Mouse (Mus musculus): Measurements from ENCODE around the gene Rnf128. TPM values are rescaled to one million over a fixed set of nuclear protein-coding genes. Genes with fewer than 3 reads are reported as not detected.

Rnf128 gene
- polyA plus RNA-seq (2012; ENCODE audit: insufficient read depth, insufficient read length, low replicate concordance, missing spikeins), result not detected in 2 replicates

GRCm38 (mm10) chrX:139562925-139563461, at the start of gene Rnf128:
Rnf128 (plus strand) TSS chrX:139563316.
- 82% methylated on average over 8 of the region's 8 CpGs for WGBS
- H3K4me1 ChIP-seq (ENCODE audit: control insufficient read depth, insufficient read depth, low read length), result no peaks in the 10 kb centered on the region

GRCm38 (mm10) chrX:139516156-139516555, 47.0 kb upstream of the Rnf128 start:
- WGBS, result 87% methylated on average over 2 of the region's 2 CpGs
- no peaks in the 10 kb centered on the region for H3K4me1 ChIP-seq (ENCODE audit: control insufficient read depth, insufficient read depth, low read length)
- TF ChIP-seq POLR2A (IDR thresholded peaks at IDR 0.05; ENCODE audit: insufficient read depth, low read depth, low read length) (no peak), CTCF (IDR thresholded peaks at IDR 0.05; ENCODE audit: insufficient read depth, low read depth, low read length) (no peak)
- H3K27ac ChIP-seq (ENCODE audit: insufficient read depth, low read depth, low read length), result no peak overlapping the region
- H3K4me3 ChIP-seq (ENCODE audit: insufficient read depth, low read depth, low read length), result no peak overlapping the region

More at GRCm38 (mm10) chrX:139562925-139563461, at the start of gene Rnf128:
- TF ChIP-seq CTCF (IDR thresholded peaks at IDR 0.05; ENCODE audit: insufficient read depth, low read depth, low read length) (no peak), POLR2A (IDR thresholded peaks at IDR 0.05; ENCODE audit: insufficient read depth, low read depth, low read length) (no peak)
- H3K4me3 ChIP-seq (ENCODE audit: insufficient read depth, low read depth, low read length), result no peak within 1 kb of the TSS
- no peak within 1 kb of the TSS for H3K27ac ChIP-seq (ENCODE audit: insufficient read depth, low read depth, low read length)

DNA sequence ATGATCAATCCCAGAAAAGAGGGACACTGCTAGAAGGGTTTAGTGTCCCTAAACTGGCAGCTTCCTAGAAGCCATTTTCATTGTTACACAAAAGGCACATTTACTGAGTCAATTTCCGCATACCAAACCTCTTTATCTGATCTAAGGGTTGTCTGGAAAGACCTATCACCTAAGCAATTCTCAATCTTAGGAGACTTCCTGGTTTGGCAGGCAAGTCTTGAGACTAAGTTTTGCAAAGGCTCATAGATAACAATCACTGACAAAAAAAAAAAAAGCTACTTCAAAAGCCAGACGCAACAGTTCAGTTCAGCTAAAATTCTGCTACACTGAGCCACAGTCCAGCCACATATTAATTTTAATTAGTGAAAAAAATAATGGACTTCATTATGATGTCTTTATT, 43.9 kb upstream of the Rnf128 start:
- Histone ChIP-seq H3K4me1 (ENCODE audit: control insufficient read depth, insufficient read depth, low read length) (no peaks in the 10 kb centered on the region), H3K27ac (ENCODE audit: insufficient read depth, low read depth, low read length) (no peak overlapping the region), H3K4me3 (ENCODE audit: insufficient read depth, low read depth, low read length) (no peak overlapping the region)
- TF ChIP-seq CTCF (IDR thresholded peaks at IDR 0.05; ENCODE audit: insufficient read depth, low read depth, low read length), result no peak
- no peak for TF ChIP-seq POLR2A (IDR thresholded peaks at IDR 0.05; ENCODE audit: insufficient read depth, low read depth, low read length)
- 94% methylated on average over 2 of the region's 2 CpGs for WGBS

DNA sequence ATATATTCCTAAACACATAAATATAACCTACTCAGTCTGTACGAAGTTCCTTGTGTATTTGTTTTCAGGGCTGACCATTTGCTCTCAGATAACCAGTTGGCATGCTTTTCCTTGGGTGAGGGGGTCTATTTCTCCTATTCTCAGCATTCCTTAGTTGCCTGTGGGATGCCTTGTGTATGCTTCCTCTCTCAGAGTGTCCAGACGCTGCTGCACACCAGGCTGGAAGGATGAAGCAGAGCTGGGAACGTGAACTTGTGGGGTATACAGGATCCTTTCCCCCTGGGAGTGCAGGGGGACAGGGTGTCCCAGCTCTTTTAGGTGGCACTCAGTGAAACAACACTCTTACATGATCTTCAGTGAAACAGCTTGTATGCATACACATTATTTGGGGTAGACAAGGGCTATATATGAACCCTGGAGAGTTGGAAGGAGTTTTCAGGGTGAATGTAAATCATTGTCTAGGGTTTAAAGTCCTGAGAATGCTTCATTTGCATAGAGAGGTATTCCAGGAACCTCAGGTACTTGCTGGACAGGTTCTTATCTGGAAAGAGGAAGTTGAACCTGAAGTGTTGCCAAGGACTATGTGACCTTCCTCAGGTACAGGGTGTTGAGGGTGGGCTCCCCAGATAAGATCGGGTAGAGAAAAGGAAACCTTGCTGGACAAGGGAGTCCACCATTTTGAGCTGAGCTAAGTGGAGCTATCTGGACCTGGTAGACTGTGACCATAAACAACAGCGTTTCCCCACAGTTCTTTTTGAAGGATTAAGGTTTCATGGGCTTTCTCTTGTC, 38.6 kb upstream of the Rnf128 start:
- H3K27ac ChIP-seq (ENCODE audit: insufficient read depth, low read depth, low read length), result no peak overlapping the region
- no peak for TF ChIP-seq POLR2A (IDR thresholded peaks at IDR 0.05; ENCODE audit: insufficient read depth, low read depth, low read length)
- no peak for TF ChIP-seq CTCF (IDR thresholded peaks at IDR 0.05; ENCODE audit: insufficient read depth, low read depth, low read length)
- no peaks in the 10 kb centered on the region for H3K4me1 ChIP-seq (ENCODE audit: control insufficient read depth, insufficient read depth, low read length)
- no peak overlapping the region for H3K4me3 ChIP-seq (ENCODE audit: insufficient read depth, low read depth, low read length)
- 76% methylated on average over 5 of the region's 5 CpGs for WGBS

GRCm38 (mm10) chrX:139525724-139526123, 37.4 kb upstream of the Rnf128 start:
- TF ChIP-seq CTCF (IDR thresholded peaks at IDR 0.05; ENCODE audit: insufficient read depth, low read depth, low read length) (no peak), POLR2A (IDR thresholded peaks at IDR 0.05; ENCODE audit: insufficient read depth, low read depth, low read length) (no peak)

GRCm38 (mm10) chrX:139526984-139527383, 36.1 kb upstream of the Rnf128 start:
- TF ChIP-seq CTCF (IDR thresholded peaks at IDR 0.05; ENCODE audit: insufficient read depth, low read depth, low read length) (no peak), POLR2A (IDR thresholded peaks at IDR 0.05; ENCODE audit: insufficient read depth, low read depth, low read length) (no peak)
- WGBS, result 97% methylated on average over 4 of the region's 4 CpGs
- no peak overlapping the region for H3K4me3 ChIP-seq (ENCODE audit: insufficient read depth, low read depth, low read length)
- H3K27ac ChIP-seq (ENCODE audit: insufficient read depth, low read depth, low read length), result no peak overlapping the region
- no peaks in the 10 kb centered on the region for H3K4me1 ChIP-seq (ENCODE audit: control insufficient read depth, insufficient read depth, low read length)

More at GRCm38 (mm10) chrX:139525724-139526123, 37.4 kb upstream of the Rnf128 start:
- no peak overlapping the region for H3K27ac ChIP-seq (ENCODE audit: insufficient read depth, low read depth, low read length)
- 90% methylated on average over 2 of the region's 2 CpGs for whole genome bisulfite sequencing
- H3K4me3 ChIP-seq (ENCODE audit: insufficient read depth, low read depth, low read length), result no peak overlapping the region
- no peaks in the 10 kb centered on the region for H3K4me1 ChIP-seq (ENCODE audit: control insufficient read depth, insufficient read depth, low read length)

GRCm38 (mm10) chrX:139529678-139530077, 33.4 kb upstream of the Rnf128 start:
- Histone ChIP-seq H3K4me1 (ENCODE audit: control insufficient read depth, insufficient read depth, low read length) (no peaks in the 10 kb centered on the region), H3K27ac (ENCODE audit: insufficient read depth, low read depth, low read length) (no peak overlapping the region), H3K4me3 (ENCODE audit: insufficient read depth, low read depth, low read length) (no peak overlapping the region)
- TF ChIP-seq CTCF (IDR thresholded peaks at IDR 0.05; ENCODE audit: insufficient read depth, low read depth, low read length) (no peak), POLR2A (IDR thresholded peaks at IDR 0.05; ENCODE audit: insufficient read depth, low read depth, low read length) (no peak)

DNA sequence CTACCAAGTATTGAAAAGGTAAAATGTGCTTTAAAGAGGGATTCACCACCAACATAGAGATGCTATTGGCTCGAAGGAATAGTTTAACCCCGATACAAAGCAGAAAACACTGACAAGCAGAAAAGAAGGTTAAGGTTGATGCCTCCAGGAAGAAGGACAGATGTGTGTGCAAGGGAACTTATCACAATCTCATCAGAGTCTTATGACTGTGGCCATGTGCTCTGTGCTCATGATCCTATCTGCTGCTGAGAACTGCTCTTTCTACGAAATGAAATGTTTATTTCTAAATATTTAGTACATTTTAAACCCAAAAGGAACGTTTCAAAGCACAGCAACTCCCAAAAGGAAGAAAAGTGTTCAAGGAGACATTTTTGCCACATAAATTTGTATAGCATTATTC, 30.8 kb upstream of the Rnf128 start:
- no peaks in the 10 kb centered on the region for H3K4me1 ChIP-seq (ENCODE audit: control insufficient read depth, insufficient read depth, low read length)
- WGBS, result 76% methylated on average over 4 of the region's 4 CpGs
- no peak overlapping the region for H3K27ac ChIP-seq (ENCODE audit: insufficient read depth, low read depth, low read length)
- H3K4me3 ChIP-seq (ENCODE audit: insufficient read depth, low read depth, low read length), result no peak overlapping the region
- TF ChIP-seq POLR2A (IDR thresholded peaks at IDR 0.05; ENCODE audit: insufficient read depth, low read depth, low read length) (no peak), CTCF (IDR thresholded peaks at IDR 0.05; ENCODE audit: insufficient read depth, low read depth, low read length) (no peak)

GRCm38 (mm10) chrX:139537641-139538397, 25.3 kb upstream of the Rnf128 start:
- Histone ChIP-seq H3K4me3 (ENCODE audit: insufficient read depth, low read depth, low read length) (no peak overlapping the region), H3K27ac (ENCODE audit: insufficient read depth, low read depth, low read length) (no peak overlapping the region), H3K4me1 (ENCODE audit: control insufficient read depth, insufficient read depth, low read length) (no peaks in the 10 kb centered on the region)
- whole genome bisulfite sequencing, result 91% methylated on average over 5 of the region's 5 CpGs
- TF ChIP-seq POLR2A (IDR thresholded peaks at IDR 0.05; ENCODE audit: insufficient read depth, low read depth, low read length) (no peak), CTCF (IDR thresholded peaks at IDR 0.05; ENCODE audit: insufficient read depth, low read depth, low read length) (no peak)
